Mouse (Mus musculus) midbrain, embryonic 16.5 days (tissue): ENCODE data around the gene Tbxa2r. TPM values are rescaled to one million over a fixed set of nuclear protein-coding genes. Genes with fewer than 3 reads are reported as not detected.
A peak's percentile ranks its signal among the peaks of the same experiment; 100 is the strongest.

Experiments
- ATAC-seq: fragments of 200-750 bp; cut with Nextera tagmentation; 2 replicates; pipeline ENCODE4 v1.8.0; 2017; ENCODE audit warnings: moderate TSS enrichment
- H3K27ac ChIP-seq: fragments of 300-500 bp; sonication (generic); 2 replicates; pipeline ENCODE4 v1.5.1; 2014; ENCODE audit warnings: mild to moderate bottlenecking, low read length, mixed read lengths
- H3K27me3 ChIP-seq: fragments of 300-500 bp; sonication (generic); 2 replicates; pipeline ENCODE4 v1.6.1; 2014; ENCODE audit warnings: low read depth, low read length, mixed read lengths; ENCODE audit not compliant: control insufficient read depth, insufficient read depth
- H3K36me3 ChIP-seq: fragments of 300-500 bp; sonication (generic); 2 replicates; pipeline ENCODE4 v1.6.1; 2014; ENCODE audit warnings: mild to moderate bottlenecking, low read length, moderate library complexity, mixed read lengths; ENCODE audit not compliant: control insufficient read depth, insufficient read depth
- H3K4me1 ChIP-seq: fragments of 300-500 bp; sonication (generic); 2 replicates; pipeline ENCODE4 v1.6.1; 2014; ENCODE audit warnings: mild to moderate bottlenecking, low read length, mixed read lengths; ENCODE audit not compliant: control insufficient read depth, insufficient read depth
- H3K4me2 ChIP-seq: fragments of 300-500 bp; sonication (generic); 2 replicates; pipeline ENCODE4 v1.6.1; 2014; ENCODE audit warnings: mild to moderate bottlenecking, low read length, mixed read lengths
- H3K4me3 ChIP-seq: fragments of 300-500 bp; sonication (generic); 2 replicates; pipeline ENCODE4 v1.5.1; 2014; ENCODE audit warnings: low read depth, mild to moderate bottlenecking, low read length, moderate library complexity, mixed read lengths
- H3K9ac ChIP-seq: fragments of 300-500 bp; sonication (generic); 2 replicates; pipeline ENCODE4 v1.6.1; 2014; ENCODE audit warnings: low read depth, low read length, mixed read lengths
- H3K9me3 ChIP-seq: fragments of 300-500 bp; sonication (generic); replicated peaks from 2 replicates; pipeline ENCODE4 v1.6.1; 2014; ENCODE audit warnings: mild to moderate bottlenecking, low read length, mixed read lengths; ENCODE audit not compliant: control insufficient read depth, poor library complexity, severe bottlenecking
- WGBS: fragments of 180-500 bp; shearing (Covaris S2); extraction: QIAGEN DNeasy Blood & Tissue Kit; methylation state at CpG from one replicate; pipeline ENCODE4 v1.1.7; 2014; 5-methylcytosine and 5-hydroxymethylcytosine counted together
- polyA plus RNA-seq: library from polyadenylated mRNA; unstranded; fragments of >200 nt; fragmentation: Nextera tagmentation; extraction: Ambion mirVana; gene quantifications from 2 replicates; pipeline ENCODE4 v1.2.1, GENCODE M21; 2015

The Tbxa2r gene
- polyA plus RNA-seq, 1 experiment from 2014 or later = 4.8 TPM

DNA sequence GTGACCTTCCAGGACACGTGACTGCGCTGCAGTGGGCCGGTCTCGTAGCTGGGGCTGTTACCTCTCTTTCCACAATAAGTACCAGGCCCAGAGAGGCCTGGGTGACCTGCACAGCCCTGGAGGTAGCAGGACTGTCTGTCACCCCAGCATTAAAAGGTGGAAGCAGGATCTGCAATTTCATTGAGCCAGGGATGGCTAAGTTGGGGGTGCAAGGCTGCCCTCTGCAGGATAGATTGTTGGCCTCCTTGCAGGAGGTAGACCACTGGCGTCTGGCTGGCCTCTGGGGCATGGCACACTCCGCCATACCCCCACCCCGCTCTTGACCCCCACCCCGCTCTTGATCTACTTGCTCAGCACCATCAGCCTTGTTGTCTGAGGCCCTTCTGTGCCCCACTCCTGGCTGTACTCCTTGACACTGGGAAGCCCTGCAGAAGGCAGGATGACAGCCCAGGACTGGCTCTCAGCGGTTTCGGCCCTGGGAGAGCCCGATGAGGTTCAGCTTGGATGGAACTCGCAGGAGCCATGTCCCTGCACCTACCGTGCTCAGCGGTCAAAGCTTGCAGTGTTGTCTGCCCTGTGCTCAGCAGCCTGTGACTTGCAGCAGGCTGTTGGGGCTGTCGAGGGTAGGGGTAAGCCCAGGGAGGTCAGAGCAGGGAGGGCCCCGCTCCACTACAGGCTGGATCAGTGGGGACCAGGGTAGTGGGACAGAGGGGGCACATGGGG, 12.0 kb upstream of the Tbxa2r start:
- no peak for ATAC-seq
- Histone ChIP-seq H3K27me3 (no peaks in the 10 kb centered on the region), H3K4me1 (peaks cover 12% of the 10 kb centered on the region), H3K36me3 (peaks cover 42% of the 10 kb centered on the region), H3K27ac (no peak overlapping the region), H3K9ac (no peak overlapping the region), H3K4me2 (no peak overlapping the region), H3K4me3 (no peak overlapping the region), H3K9me3 (no peaks in the 10 kb centered on the region)
- WGBS = 41% methylated on average over 16 of the region's 16 CpGs

DNA sequence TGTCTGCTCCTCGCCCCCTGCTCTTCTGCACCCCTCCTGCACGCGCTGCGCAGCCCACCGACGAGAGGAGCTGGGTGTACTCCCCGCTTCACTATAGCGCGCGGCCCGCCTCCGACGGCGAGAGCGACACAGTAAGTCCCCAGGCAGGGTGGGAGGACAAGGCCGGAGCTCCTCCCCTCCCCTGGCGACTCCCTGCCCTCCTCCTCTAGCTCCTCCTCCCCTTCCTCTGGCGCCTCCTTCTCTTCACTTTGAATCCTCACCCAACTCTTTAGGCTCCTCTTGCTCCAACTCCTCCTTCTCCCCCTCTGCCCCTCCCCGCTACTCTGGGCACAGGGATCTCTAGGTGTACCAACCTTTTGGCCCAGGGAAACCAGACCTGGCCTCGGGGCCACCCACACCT, 11.3 kb upstream of the Tbxa2r start:
- no peaks in the 10 kb centered on the region for H3K9me3 ChIP-seq
- H3K27me3 ChIP-seq = no peaks in the 10 kb centered on the region
- H3K36me3 ChIP-seq = peaks cover 36% of the 10 kb centered on the region
- H3K9ac ChIP-seq = no peak overlapping the region
- H3K4me2 ChIP-seq = no peak overlapping the region
- no peak overlapping the region for H3K27ac ChIP-seq
- WGBS = 20% methylated on average over 20 of the region's 20 CpGs
- H3K4me3 ChIP-seq = no peak overlapping the region
- H3K4me1 ChIP-seq = peaks cover 20% of the 10 kb centered on the region
- no peak for ATAC-seq

DNA sequence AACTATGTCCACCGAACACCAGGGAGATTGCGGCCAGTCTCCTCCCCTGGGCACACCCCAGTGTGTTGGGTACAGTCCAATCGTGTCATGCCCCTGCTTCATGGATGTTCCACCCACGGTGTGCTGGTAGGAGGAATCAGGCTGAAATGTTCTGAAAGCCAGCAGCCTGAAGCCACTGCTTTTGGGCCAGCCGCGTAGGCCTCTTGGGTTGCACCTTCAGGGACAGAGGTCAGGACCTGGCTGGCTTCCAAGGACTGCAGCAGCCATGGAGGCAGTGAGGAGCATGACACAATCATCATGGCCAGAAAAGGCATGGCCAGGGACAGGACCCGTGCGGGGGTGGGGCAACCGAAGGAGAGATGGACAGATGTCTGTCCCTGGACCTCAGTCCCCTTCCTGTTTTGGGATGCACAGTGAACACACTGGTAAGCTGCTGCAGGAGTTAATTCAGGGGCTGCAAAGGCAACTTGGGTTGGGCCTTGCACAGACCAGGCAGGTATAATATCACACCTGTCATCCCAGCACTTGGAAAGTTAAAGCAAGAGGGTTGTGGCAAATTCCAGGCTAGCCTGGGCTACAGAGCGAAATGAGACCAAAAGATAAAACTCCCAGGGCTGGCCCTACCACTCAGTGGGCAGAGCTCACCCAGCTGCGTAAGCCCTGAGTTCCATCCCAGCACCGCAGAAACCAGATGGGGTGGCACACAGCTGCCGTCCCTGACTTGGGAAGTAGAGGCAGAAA, 9.8 kb upstream of the Tbxa2r start:
- Histone ChIP-seq H3K4me3 (no peak overlapping the region), H3K4me1 (peaks cover 21% of the 10 kb centered on the region), H3K4me2 (peak overlapping the region; percentile 68; the same call in 1 of the 2 replicates), H3K9ac (peak overlapping the region; percentile 59; the same call in 1 of the 2 replicates), H3K9me3 (no peaks in the 10 kb centered on the region), H3K36me3 (peaks cover 35% of the 10 kb centered on the region), H3K27me3 (no peaks in the 10 kb centered on the region), H3K27ac (no peak overlapping the region)
- WGBS = 92% methylated on average over 13 of the region's 13 CpGs
- ATAC-seq = no peak

DNA sequence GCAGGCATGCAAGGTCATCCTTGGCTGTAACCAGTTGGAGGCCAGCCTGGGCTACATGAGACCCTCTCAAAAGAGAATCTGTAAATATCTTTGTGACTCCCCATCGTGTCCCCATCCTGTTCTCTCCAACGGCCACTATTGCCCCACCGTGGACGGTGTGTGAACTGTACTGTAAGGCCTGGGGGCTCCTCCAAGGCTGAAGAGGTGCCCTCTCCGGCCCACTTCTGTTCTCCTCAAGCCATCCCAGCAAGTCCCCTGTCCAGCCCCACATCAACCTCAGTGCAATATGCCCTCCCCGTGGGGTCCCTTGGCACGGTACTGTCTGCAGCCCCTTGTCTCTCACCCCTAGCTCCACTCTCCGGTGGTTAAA, 9.2 kb upstream of the Tbxa2r start:
- Histone ChIP-seq H3K4me2 (peak overlapping the region; percentile 68), H3K4me1 (peaks cover 21% of the 10 kb centered on the region), H3K9me3 (no peaks in the 10 kb centered on the region), H3K27me3 (no peaks in the 10 kb centered on the region), H3K36me3 (peaks cover 38% of the 10 kb centered on the region), H3K27ac (peak overlapping the region; percentile 88), H3K4me3 (peak overlapping the region; percentile 78; the same call in 1 of the 2 replicates), H3K9ac (peak overlapping the region; percentile 59)
- 46% methylated on average over 8 of the region's 8 CpGs for WGBS
- ATAC-seq = no peak

DNA sequence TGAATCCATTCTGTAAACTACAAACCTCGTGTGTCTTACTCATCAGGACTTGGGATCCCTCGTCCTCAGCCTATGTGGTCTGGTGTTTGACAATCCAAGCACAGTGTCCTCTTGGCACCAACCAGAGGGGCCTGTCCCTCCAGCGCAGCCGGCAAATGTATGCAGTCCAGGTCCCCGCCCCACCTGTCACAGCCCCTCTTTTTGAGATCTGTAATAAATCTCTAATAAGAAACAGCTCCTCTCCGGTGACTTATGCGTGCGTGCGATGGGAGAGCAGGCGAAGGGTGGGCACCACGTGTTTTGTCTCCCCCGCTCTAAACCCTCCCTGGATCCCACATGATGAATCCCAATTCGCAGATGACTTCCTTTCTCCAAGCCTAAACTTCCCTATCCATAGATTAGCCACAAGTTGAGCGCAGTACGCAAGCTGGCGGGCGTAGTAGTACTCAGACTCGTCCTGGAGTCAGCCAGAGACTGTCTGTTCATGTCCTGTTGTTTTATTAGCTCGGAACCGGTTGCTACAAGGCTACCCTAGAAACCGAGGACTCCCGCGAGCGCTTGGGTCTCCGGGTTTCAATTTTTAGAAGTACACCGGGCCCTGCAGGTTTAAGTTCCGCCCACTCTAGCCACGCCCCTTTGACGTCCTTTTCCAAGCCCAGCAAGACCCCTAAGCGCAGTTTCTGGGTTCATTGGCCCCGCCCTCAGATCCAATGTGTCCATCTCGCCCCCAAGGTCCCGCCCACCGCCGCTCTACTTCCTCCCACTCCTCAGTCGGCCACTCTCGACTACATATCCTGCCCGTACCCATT, 8.6 kb upstream of the Tbxa2r start:
- Histone ChIP-seq H3K4me2 (peak overlapping the region; percentile 68), H3K27me3 (no peaks in the 10 kb centered on the region), H3K4me1 (peaks cover 21% of the 10 kb centered on the region), H3K9ac (peak overlapping the region; percentile 59), H3K4me3 (peak overlapping the region; percentile 78), H3K9me3 (no peaks in the 10 kb centered on the region), H3K36me3 (peaks cover 42% of the 10 kb centered on the region), H3K27ac (peak overlapping the region; percentile 88)
- WGBS = under 1% methylated on average over 38 of the region's 38 CpGs
- peak; percentile 47 for ATAC-seq

DNA sequence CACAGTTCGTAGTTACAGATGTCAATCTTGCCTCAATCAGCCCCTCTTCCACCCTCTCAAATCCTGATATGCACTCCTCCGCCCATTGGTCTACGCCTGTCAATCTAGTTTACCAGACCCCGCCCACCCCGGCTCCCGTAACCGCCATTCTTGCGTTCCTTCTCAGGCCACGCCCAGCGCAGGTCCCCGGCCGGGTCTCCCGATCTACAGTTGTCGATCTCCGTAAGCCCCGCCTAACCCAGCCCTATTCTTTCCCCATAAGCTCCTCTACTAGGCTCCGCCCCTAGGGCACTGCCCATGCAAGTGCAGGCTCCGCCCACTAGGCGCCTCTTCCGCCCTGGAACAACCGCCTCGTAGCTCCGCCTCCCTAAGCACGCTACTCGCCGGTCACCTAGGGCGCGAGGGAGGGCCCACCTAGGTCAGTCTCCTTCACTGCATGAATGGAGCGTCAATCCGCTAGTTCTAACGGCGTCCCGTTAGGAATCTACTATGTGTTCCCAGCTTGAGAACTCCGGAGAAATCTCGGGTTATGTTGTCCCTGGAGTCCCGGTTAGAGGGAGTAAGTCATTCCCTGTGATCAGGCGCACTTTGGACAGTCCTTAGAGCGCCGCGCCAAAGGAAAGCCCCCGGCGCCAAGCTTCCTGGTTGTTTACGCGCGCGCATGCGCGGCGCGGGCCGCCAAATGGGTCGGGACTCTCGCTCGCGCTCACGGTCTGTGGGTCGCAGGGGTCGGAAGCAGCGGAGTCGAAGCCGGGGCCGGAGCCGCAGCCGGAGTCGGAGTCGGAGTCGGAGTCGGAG, 7.8 kb upstream of the Tbxa2r start, which contains the start of gene Cactin:
TSS of gene Cactin (plus strand) at position 554 of the 798 bp plus-strand sequence.
- Histone ChIP-seq H3K4me2 (peak within 1 kb of the TSS; percentile 68), H3K9me3 (no peaks in the 10 kb centered on the region), H3K9ac (peak within 1 kb of the TSS; percentile 77), H3K36me3 (peaks cover 41% of the 10 kb centered on the region), H3K4me1 (peaks cover 21% of the 10 kb centered on the region), H3K27ac (peak within 1 kb of the TSS; percentile 88), H3K4me3 (peak within 1 kb of the TSS; percentile 78), H3K27me3 (no peaks in the 10 kb centered on the region)
- under 1% methylated on average over 68 of the region's 68 CpGs for WGBS
- peak; percentile 92 for ATAC-seq

DNA sequence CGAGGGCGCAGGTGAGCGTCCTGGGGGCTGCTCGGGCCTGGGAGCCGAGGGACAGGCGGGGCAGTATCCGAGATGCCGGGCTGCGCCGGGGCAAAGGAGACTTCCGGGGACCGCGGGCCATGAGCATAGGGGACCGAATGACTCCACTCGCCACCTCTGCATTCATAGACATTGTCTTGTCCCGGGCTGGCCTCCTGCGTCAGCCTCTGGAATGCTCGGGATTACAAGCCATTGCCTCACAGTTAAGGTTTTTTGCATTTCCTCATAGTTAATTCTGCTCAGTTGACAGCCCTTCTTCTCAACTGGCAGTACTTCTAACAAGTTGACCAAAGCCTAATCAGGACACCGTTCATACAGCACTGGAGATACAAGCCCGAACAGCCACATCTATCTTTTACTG, 7.1 kb upstream of the Tbxa2r start:
- H3K4me1 ChIP-seq = peaks cover 21% of the 10 kb centered on the region
- no peaks in the 10 kb centered on the region for H3K27me3 ChIP-seq
- peaks cover 43% of the 10 kb centered on the region for H3K36me3 ChIP-seq
- WGBS = 3% methylated on average over 19 of the region's 20 CpGs
- H3K4me2 ChIP-seq = peak overlapping the region; percentile 68
- peak; percentile 3 for ATAC-seq
- peak overlapping the region; percentile 88 for H3K27ac ChIP-seq
- H3K9me3 ChIP-seq = no peaks in the 10 kb centered on the region
- H3K9ac ChIP-seq = peak overlapping the region; percentile 77
- peak overlapping the region; percentile 78 for H3K4me3 ChIP-seq

DNA sequence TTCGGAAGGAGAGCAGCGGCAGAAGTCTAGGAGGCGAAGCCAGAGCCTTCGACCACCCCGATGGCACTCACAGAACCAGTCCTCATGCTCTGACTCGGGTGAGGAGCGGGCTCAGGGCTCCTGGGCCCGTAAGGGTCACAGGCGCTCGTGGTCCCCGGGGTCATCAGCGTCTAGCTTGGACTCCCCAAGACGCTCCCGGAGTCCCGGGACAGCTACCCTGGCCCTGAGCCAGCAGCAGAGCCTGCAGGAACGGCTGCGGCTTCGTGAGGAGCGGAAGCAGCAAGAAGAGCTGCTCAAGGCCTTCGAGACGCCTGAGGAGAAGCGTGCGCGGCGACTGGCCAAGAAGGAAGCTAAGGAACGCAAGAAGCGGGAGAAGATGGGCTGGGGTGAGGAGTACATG, 6.1 kb upstream of the Tbxa2r start:
- peaks cover 44% of the 10 kb centered on the region for H3K36me3 ChIP-seq
- WGBS = 95% methylated on average over 27 of the region's 27 CpGs
- ATAC-seq = no peak
- no peak overlapping the region; the same call in 1 of the 2 replicates for H3K4me2 ChIP-seq
- peaks cover 21% of the 10 kb centered on the region for H3K4me1 ChIP-seq
- no peak overlapping the region for H3K9ac ChIP-seq
- no peaks in the 10 kb centered on the region for H3K9me3 ChIP-seq
- H3K27me3 ChIP-seq = no peaks in the 10 kb centered on the region
- H3K4me3 ChIP-seq = no peak overlapping the region
- no peak overlapping the region for H3K27ac ChIP-seq
